Mouse (Mus musculus): Measurements from ENCODE around the gene C2cd4c. TPM values are rescaled to one million over a fixed set of nuclear protein-coding genes. Genes with fewer than 3 reads are reported as not detected.

C2cd4c gene
- total RNA-seq (2014; fragmentation: Nextera tagmentation) (not detected in 2 replicates), total RNA-seq (2017) (not detected in 2 replicates)

- peak; percentile 77 for ATAC-seq (replicated peaks; ENCODE audit: poor library complexity, severe bottlenecking)
Observed at GRCm38 (mm10) chr10:79613578-79614304, at the start of gene C2cd4c. Gene C2cd4c (minus strand): TSS chr10:79614025.

DNA sequence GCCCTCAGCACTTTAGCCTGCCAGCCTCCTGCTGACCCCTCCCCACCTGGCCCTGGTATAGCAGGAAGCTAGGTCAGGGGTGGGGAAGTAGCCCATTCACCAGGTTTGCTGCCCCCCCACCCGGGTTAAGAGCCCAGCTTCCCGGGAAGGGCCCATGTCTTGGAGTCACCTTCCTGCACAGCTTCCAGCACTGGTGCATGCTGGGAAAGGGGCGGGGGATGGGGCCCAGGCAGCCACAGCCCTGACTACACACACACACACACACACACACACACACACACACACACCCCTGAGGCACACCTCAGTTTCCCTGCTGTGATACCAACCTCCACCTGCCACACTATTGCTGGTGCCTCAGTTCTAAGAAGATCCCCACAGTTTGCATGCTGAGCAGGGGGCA is 48.0 kb upstream of the C2cd4c start:
- ATAC-seq (replicated peaks; ENCODE audit: poor library complexity, severe bottlenecking), result no peak

DNA sequence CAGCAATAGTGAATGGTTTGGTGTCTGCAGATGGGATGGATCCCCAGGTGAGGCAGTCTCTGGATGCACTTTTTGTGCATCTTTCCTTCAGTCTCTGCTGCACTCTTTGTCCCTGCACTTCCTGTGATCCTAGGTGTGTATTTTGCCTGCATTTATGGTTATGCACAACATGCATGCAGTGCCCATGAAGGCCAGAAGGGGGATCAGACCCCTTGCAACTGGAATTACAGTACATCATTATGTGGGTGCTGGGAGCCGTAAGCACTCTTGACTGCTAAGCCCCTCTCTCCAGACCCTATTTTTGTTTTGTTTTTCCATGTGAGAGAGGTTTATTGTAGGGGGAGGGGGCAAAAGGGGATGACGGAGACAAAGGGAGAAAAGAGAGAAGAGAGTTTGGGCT is 46.5 kb upstream of the C2cd4c start:
- ATAC-seq (replicated peaks; ENCODE audit: poor library complexity, severe bottlenecking), result no peak

DNA sequence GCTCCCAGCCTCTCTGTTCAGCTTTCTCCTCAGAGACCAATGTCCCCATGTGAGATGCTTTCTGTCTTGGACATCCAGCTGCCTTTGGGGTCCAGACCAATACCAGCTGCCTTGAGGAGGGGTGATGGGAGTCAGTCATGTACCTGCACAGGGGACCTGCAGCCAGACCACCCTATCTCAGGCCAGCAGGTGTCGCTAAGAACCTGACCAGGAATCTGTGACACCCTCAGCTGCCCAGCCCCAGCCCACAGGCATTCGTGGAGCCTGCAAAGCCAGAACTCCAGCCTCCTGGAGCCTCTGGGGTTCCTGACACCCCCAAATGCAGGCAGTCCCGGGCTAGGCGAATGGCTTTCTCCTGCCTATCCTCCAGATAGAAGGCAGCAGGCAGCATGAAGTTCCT is 45.0 kb upstream of the C2cd4c start:
- peak; percentile 64 for ATAC-seq (replicated peaks; ENCODE audit: poor library complexity, severe bottlenecking)

- no peak for ATAC-seq (replicated peaks; ENCODE audit: poor library complexity, severe bottlenecking)
Observed at GRCm38 (mm10) chr10:79654946-79655395, 41.1 kb upstream of the C2cd4c start.

DNA sequence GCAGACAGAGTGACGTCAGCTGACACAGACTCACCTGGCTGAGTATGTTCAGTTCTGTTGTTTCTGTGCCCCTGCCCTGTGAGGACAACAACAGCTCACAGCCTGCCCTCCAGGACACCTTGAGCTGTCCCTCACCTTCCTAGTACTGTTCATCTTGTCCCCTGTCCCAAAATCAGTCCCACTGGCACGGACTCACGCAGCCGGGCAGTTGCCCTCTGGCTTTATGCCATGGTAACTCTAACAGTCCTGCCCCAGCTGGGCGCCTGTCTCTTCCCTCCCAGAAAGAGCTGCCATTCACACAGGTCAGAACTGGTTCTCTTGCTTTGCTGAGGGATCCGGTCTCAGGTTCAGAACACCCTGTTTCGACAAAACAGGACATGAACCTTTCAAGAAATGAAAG is 39.0 kb upstream of the C2cd4c start:
- no peak for ATAC-seq (replicated peaks; ENCODE audit: poor library complexity, severe bottlenecking)

- peak; percentile 94 for ATAC-seq (replicated peaks; ENCODE audit: poor library complexity, severe bottlenecking)
Observed at GRCm38 (mm10) chr10:79649070-79649751, 35.4 kb upstream of the C2cd4c start.

GRCm38 (mm10) chr10:79645711-79646110 is 31.9 kb upstream of the C2cd4c start, which contains the start of gene Odf3l2:
Gene Odf3l2 (minus strand): TSS chr10:79645738.
- ATAC-seq (replicated peaks; ENCODE audit: poor library complexity, severe bottlenecking), result no peak

GRCm38 (mm10) chr10:79638486-79639204 is 24.8 kb upstream of the C2cd4c start:
- no peak; the same call in 1 of the 2 replicates for ATAC-seq (replicated peaks; ENCODE audit: poor library complexity, severe bottlenecking)

DNA sequence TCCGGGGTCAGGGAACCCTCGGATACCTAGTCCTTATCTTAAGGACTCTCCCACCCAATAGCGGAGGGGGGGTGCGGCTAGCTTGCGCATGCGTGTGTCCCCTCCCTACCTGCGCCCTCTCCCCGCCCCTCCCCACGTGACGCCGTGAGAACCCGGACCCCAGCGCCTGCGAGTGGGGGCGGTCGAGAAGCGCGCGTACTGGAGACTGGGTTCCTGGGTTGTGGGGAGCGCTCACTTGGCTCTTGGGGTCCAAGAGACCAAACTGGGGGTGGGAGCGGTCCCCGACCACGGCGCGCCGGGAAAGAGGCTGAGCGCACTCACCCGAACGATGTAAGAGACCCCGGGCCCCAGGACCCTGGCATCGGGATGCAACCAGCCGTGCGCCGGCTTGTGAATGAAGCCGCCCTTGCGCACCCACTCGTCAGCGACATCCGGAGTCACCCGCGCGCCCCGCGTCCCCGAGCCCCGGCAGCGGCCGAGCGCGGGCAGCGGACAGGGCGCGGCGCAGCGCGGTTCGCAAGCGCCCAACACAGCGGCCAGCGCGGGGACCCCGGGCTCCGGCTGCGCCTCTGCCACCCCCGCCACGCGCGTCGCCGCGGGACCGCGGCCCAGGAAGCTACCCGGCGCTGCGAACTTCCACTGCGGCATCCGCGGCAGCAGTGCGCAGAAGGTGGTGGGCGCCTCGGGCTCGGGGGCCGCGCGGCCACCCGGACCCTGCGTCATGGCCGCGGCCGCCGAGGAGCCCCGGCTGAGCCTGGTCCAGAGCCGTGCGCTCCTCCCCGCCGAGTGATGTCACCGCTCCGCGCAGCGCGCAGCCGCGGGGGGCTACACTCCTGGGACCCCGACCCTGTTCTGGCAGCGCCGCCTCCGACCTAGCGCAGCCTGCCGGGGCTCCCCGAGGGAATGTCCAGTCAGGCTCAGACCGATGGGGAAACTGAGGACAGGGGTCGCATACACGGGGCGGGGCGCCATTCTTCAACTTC is 23.6 kb upstream of the C2cd4c start, which contains the start of gene Shc2:
Gene Shc2 (minus strand): TSS at position 791 of the 983 bp plus-strand sequence.
- ATAC-seq (replicated peaks; ENCODE audit: poor library complexity, severe bottlenecking), result peak; percentile 11; the same call in 1 of the 2 replicates

DNA sequence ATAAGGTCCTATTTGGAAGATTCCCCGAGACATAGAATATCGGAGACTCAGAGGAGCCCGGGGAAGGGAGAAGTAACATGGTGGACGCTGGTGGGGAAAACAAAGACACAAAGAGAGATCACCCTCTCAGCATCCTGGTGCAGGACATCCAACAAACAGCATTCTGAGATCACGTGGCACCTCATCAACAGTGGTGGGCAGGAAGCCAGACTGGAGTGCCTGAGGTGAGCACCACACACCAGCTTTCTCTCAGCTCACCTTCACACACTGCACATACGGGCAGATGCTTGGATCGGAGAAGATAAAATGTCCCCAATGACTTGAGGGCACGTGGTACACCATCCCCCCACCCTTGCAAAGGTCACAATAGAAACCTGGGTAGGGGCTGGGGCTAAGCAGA is 22.5 kb upstream of the C2cd4c start:
- ATAC-seq (replicated peaks; ENCODE audit: poor library complexity, severe bottlenecking), result no peak

DNA sequence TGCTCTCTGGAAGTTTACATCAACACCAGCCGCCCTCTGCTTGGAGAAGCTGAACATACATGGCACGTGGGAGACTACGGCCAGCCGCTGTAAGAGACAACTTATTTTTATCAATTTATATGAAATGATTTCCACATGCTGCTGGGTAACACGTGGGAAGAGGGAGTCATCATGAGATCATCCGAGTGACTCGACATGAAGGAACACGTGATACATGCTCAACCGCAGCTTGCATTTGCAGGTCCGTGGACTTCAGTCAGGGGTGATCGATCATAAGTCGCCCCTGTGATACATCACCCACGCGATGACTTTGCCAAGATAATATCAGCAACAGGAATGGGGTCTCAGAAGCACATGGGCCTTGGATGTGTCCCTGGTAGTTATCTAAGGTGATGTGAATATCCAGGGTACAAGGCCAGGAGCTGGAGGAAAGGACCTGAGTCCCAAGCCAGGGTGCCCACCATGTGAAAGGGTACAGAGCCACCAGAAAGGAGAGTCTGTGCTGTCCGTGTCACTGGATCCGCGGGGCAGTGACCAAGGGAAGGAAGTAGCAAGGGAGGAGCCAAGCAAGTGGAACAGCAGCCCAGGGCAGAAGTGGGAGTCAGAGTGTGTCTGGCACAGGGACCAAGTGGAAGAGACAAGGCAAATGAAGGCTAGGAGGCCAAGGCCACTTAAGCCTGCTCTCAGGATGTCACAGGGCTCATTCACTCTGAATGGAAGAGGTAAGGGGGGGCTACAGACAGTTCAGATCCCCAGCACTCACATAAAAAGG is 19.4 kb upstream of the C2cd4c start:
- no peak for ATAC-seq (replicated peaks; ENCODE audit: poor library complexity, severe bottlenecking)

- no peak for ATAC-seq (replicated peaks; ENCODE audit: poor library complexity, severe bottlenecking)
Observed at GRCm38 (mm10) chr10:79631432-79631831, 17.6 kb upstream of the C2cd4c start.

DNA sequence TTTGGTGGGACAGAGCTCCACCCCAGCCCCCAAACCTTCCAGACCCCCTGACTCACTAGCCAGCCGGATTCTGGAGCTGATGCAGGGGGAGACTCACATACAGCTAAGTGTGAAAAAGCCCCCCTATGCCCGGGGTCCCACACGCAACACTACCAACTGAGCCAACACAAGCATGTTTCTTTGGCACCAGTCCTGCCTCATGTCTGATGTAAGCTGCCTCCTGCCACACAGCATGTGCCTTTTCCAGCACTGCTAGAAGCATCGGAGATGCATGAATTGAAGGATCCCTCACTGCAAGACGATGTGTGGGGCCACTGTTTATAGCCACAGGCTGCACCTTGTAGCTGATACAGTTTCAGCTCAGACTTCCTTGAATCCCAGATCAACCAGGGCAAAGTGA is 14.6 kb upstream of the C2cd4c start:
- no peak for ATAC-seq (replicated peaks; ENCODE audit: poor library complexity, severe bottlenecking)

DNA sequence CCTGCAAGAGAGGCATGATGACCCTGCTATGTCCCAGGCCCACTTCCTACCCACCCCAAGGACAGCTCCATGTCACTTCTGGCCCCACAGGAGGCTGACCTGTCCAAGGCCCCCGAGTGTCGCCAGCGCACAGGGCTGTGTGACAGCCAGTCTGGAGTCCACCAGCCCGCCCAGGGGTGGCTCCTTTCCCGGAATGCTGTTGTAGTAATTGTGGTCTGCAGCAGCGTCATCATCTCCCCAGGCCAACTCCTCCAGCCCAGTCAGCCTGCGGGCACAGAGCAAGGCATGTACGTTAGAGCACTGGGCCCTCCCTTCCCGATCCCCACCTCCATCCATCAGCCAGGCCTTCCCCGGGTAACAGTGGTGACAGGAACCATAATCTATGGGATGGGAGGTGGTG is 12.3 kb upstream of the C2cd4c start:
- no peak for ATAC-seq (replicated peaks; ENCODE audit: poor library complexity, severe bottlenecking)

GRCm38 (mm10) chr10:79625398-79625797 is 11.6 kb upstream of the C2cd4c start:
- no peak for ATAC-seq (replicated peaks; ENCODE audit: poor library complexity, severe bottlenecking)

DNA sequence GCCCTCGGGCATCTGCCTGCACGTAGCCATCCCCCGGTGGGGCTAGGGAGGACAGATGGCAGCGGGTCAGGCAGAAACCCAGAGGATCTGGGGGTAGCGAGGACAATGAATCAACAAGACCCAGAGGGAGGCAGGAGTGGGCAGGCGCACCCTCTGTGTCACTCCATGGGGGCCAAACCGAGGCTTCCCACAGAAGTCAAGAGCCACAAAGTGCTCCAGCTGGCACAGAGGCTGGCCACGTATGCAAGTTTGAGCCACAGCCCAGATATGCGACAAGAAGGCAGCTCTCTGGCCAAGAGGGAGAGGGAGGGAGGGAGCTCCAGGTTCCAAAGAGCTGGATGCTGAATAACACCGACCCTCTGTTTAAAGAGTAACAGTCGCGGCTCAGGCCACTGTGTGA is 10.1 kb upstream of the C2cd4c start:
- ATAC-seq (replicated peaks; ENCODE audit: poor library complexity, severe bottlenecking), result no peak

DNA sequence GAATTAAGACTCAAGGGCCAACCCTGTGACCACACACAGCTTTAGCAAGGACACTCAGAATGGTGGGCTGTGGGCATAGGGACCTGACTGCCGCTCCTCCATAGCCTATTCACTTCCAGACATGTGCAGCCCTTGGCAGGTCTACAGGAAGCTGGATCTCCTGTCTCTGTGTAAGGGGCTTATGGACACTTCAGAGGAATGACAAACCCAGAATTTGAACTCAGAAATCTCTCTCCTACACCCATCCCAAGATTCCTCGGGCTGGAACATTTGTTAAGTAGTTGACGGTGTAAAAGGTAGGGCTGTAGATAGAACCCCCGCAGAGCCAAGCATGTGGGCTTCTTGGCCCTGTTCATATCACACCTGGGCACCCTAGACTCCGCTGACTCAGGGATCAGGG is 2.6 kb upstream of the C2cd4c start:
- no peak for ATAC-seq (replicated peaks; ENCODE audit: poor library complexity, severe bottlenecking)

DNA sequence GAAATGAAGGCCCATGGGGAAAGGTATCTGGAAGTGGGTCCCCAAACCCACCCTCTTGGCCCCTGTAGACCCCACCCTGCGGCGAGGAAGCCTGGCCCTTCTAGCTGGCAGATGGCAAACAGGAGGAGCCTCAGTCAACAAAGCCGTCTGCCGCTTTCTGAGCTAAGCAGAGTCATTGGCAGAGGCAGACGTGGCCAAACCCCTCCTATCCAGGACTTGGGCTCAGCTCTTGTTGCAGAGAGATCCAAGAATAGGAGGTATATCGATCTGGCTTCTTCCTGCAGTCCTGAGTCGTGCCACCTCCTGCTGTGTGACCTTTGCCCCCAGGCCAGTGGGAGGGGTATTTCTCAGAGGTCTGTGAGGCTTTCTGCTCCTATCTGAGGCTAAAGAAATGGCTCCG is 2.0 kb upstream of the C2cd4c start:
- no peak for ATAC-seq (replicated peaks; ENCODE audit: poor library complexity, severe bottlenecking)

Data from granulocyte monocyte progenitor cell, adult 5-6 weeks (primary cell).